Mouse (Mus musculus) left cerebral cortex, postnatal 25 days (tissue): Measurements from ENCODE around the gene Ets1. TPM values are rescaled to one million over a fixed set of nuclear protein-coding genes. Genes with fewer than 3 reads are reported as not detected.

Experiments
- DNase-seq, 2 experiments: peaks; one replicate each; pipeline ENCODE4 v3.0.0; 2022; ENCODE audit warnings: low spot score in 2 of 2, mixed read lengths in 1 of 2
- intact Hi-C: fragments of 180-260 bp; cut with DNase I; formaldehyde crosslinking; loops from one replicate; pipeline ENCODE4 v1.15.1; 2025
- total RNA-seq, 2 experiments: library from RNA; stranded (reverse); gene quantifications; 2 replicates each; pipeline ENCODE4 v1.2.3; 2021

Gene Ets1
- total RNA-seq, 2 experiments from 2014 or later: 11.2 to 12.9 TPM

GRCm38 (mm10) chr9:32685793-32686558, 50.0 kb downstream of the Ets1 start:
- intact Hi-C loops: no loop called here
- DNase-seq: peak in 1 of 2 experiments; percentile 20

- intact Hi-C loops: no loop called here
- no peak for DNase-seq
These were observed 52.3 kb downstream of the Ets1 start for GRCm38 (mm10) chr9:32688351-32688750.

- intact Hi-C loops: no loop called here
- DNase-seq: peak in 1 of 2 experiments; percentile 12
These were observed 55.3 kb downstream of the Ets1 start for GRCm38 (mm10) chr9:32691151-32691925.

- no peak for DNase-seq
- intact Hi-C loops: no loop called here
These were observed 56.9 kb downstream of the Ets1 start for GRCm38 (mm10) chr9:32692944-32693343.

- DNase-seq: no peak
These were observed 57.4 kb downstream of the Ets1 start for GRCm38 (mm10) chr9:32693411-32693810.

GRCm38 (mm10) chr9:32694111-32694824, 58.2 kb downstream of the Ets1 start:
- peak in 1 of 2 experiments; percentile 50 for DNase-seq
- intact Hi-C loops: no loop called here

More at GRCm38 (mm10) chr9:32693411-32693810, 57.4 kb downstream of the Ets1 start:
- intact Hi-C loops: no loop called here

- intact Hi-C loops: loop anchor here (5.0 kb wide), 2 partner anchors 103 to 247 kb away; no protein-coding TSS in a partner anchor
- DNase-seq: no peak
These were observed 59.0 kb downstream of the Ets1 start for GRCm38 (mm10) chr9:32694916-32695490.

GRCm38 (mm10) chr9:32695492-32696190, 59.6 kb downstream of the Ets1 start:
- peak; percentile 92 for DNase-seq
- intact Hi-C loops: loop anchor here (5.0 kb wide), 2 partner anchors 103 to 247 kb away; no protein-coding TSS in a partner anchor

GRCm38 (mm10) chr9:32696259-32696658, 60.2 kb downstream of the Ets1 start:
- intact Hi-C loops: loop anchor here (5.0 kb wide), 2 partner anchors 104 to 246 kb away; no protein-coding TSS in a partner anchor
- DNase-seq: no peak

GRCm38 (mm10) chr9:32696717-32697116, 60.7 kb downstream of the Ets1 start:
- intact Hi-C loops: loop anchor here (5.0 kb wide), 2 partner anchors 104 to 246 kb away; no protein-coding TSS in a partner anchor
- no peak for DNase-seq

- DNase-seq: no peak
- intact Hi-C loops: loop anchor here (5.0 kb wide), 2 partner anchors 105 to 245 kb away; no protein-coding TSS in a partner anchor
These were observed 61.5 kb downstream of the Ets1 start for GRCm38 (mm10) chr9:32697291-32698110.

GRCm38 (mm10) chr9:32698766-32699165, 62.7 kb downstream of the Ets1 start:
- intact Hi-C loops: loop anchor here (5.0 kb wide), 2 partner anchors 106 to 244 kb away; no protein-coding TSS in a partner anchor
- no peak for DNase-seq

GRCm38 (mm10) chr9:32699391-32699841, 63.4 kb downstream of the Ets1 start:
- no peak for DNase-seq
- intact Hi-C loops: loop anchor here (5.0 kb wide), 2 partner anchors 107 to 243 kb away; no protein-coding TSS in a partner anchor

GRCm38 (mm10) chr9:32700091-32700905, 64.3 kb downstream of the Ets1 start:
- intact Hi-C loops: no loop called here
- no peak for DNase-seq

- DNase-seq: no peak
- intact Hi-C loops: no loop called here
These were observed 65.3 kb downstream of the Ets1 start for GRCm38 (mm10) chr9:32701126-32701997.

- intact Hi-C loops: no loop called here
- no peak for DNase-seq
These were observed 65.9 kb downstream of the Ets1 start for GRCm38 (mm10) chr9:32701998-32702305.
